Mouse (Mus musculus) stomach, embryonic 14.5 days (tissue): ENCODE measurements at regions not wholly inside any gene's neighbourhood (a gene's known extent, or its start where the extent isn't known, plus 50 kb on each side); places are given as distances from the start of the nearest gene placed in this dataset.
A peak's percentile ranks its signal among the peaks of the same experiment; 100 is the strongest.

Experiments used
- ATAC-seq: fragments of 200-750 bp; cut with Nextera tagmentation; 2 replicates; pipeline ENCODE4 v1.8.0; 2017; ENCODE audit warnings: low read depth, moderate TSS enrichment; ENCODE audit not compliant: insufficient number of reproducible peaks, insufficient read depth, low FRiP score
- H3K27ac ChIP-seq: fragments of 300-500 bp; sonication (generic); 2 replicates; pipeline ENCODE4 v1.5.1; 2014; ENCODE audit warnings: mild to moderate bottlenecking, low read length, moderate library complexity, mixed read lengths
- H3K27me3 ChIP-seq: fragments of 300-500 bp; sonication (generic); 2 replicates; pipeline ENCODE4 v1.6.1; 2014; ENCODE audit warnings: low read length, control low read depth, mixed read lengths; ENCODE audit not compliant: control insufficient read depth, insufficient read depth
- H3K36me3 ChIP-seq: fragments of 300-500 bp; sonication (generic); 2 replicates; pipeline ENCODE4 v1.6.1; 2014; ENCODE audit warnings: mild to moderate bottlenecking, control low read depth, low read length, moderate library complexity, mixed read lengths; ENCODE audit not compliant: control insufficient read depth, insufficient read depth
- H3K4me1 ChIP-seq: fragments of 300-500 bp; sonication (generic); 2 replicates; pipeline ENCODE4 v1.6.1; 2014; ENCODE audit warnings: low read length, control low read depth, mixed read lengths; ENCODE audit not compliant: control insufficient read depth, insufficient read depth
- H3K4me2 ChIP-seq: fragments of 300-500 bp; sonication (generic); replicated peaks from 2 replicates; pipeline ENCODE4 v1.6.1; 2014; ENCODE audit warnings: low read depth, low read length, control low read depth
- H3K4me3 ChIP-seq: fragments of 300-500 bp; sonication (generic); 2 replicates; pipeline ENCODE4 v1.5.1; 2014; ENCODE audit warnings: low read depth, low read length, control low read depth
- H3K9ac ChIP-seq: fragments of 300-500 bp; sonication (generic); replicated peaks from 2 replicates; pipeline ENCODE4 v1.6.1; 2014; ENCODE audit warnings: low read depth, mild to moderate bottlenecking, control low read depth, low read length, moderate library complexity, mixed read lengths
- H3K9me3 ChIP-seq: fragments of 300-500 bp; sonication (generic); 2 replicates; pipeline ENCODE4 v1.6.1; 2016; ENCODE audit warnings: low read depth, low read length, control low read depth; ENCODE audit not compliant: control insufficient read depth
- WGBS: fragments of 180-500 bp; shearing (Covaris S2); extraction: QIAGEN DNeasy Blood & Tissue Kit; methylation state at CpG from one replicate; pipeline ENCODE4 v1.1.7; 2014; 5-methylcytosine and 5-hydroxymethylcytosine counted together

- Histone ChIP-seq H3K9me3 (no peaks in the 10 kb centered on the region), H3K27ac (no peak overlapping the region), H3K36me3 (no peaks in the 10 kb centered on the region), H3K4me2 (no peak overlapping the region), H3K4me1 (peaks cover 22% of the 10 kb centered on the region), H3K4me3 (no peak overlapping the region), H3K27me3 (no peaks in the 10 kb centered on the region), H3K9ac (no peak overlapping the region)
- no peak for ATAC-seq
- 66% methylated on average over 8 of the region's 8 CpGs for WGBS
Observed at GRCm38 (mm10) chr14:76821892-76822291, 214.7 kb upstream of the Ccdc122 start.

GRCm38 (mm10) chr14:76821484-76821883 is 215.1 kb upstream of the Ccdc122 start:
- H3K36me3 ChIP-seq, result no peaks in the 10 kb centered on the region
- H3K27ac ChIP-seq, result no peak overlapping the region
- WGBS, result 78% methylated on average over 7 of the region's 7 CpGs
- H3K4me2 ChIP-seq, result no peak overlapping the region
- ATAC-seq, result no peak
- H3K27me3 ChIP-seq, result no peaks in the 10 kb centered on the region
- H3K4me1 ChIP-seq, result peaks cover 22% of the 10 kb centered on the region
- H3K9me3 ChIP-seq, result no peaks in the 10 kb centered on the region
- no peak overlapping the region for H3K9ac ChIP-seq
- H3K4me3 ChIP-seq, result no peak overlapping the region

- H3K4me2 ChIP-seq, result no peak overlapping the region
- no peak for ATAC-seq
- peaks cover 22% of the 10 kb centered on the region for H3K4me1 ChIP-seq
- no peak overlapping the region for H3K4me3 ChIP-seq
- no peak overlapping the region for H3K9ac ChIP-seq
- no peaks in the 10 kb centered on the region for H3K36me3 ChIP-seq
- no peaks in the 10 kb centered on the region for H3K9me3 ChIP-seq
- no peak overlapping the region for H3K27ac ChIP-seq
- 76% methylated on average over 6 of the region's 6 CpGs for WGBS
- no peaks in the 10 kb centered on the region for H3K27me3 ChIP-seq
Observed at GRCm38 (mm10) chr14:76820989-76821388, 215.6 kb upstream of the Ccdc122 start.

GRCm38 (mm10) chr14:76819690-76820089 is 216.9 kb upstream of the Ccdc122 start:
- no peak for ATAC-seq
- 34% methylated on average over 8 of the region's 8 CpGs for WGBS
- no peaks in the 10 kb centered on the region for H3K9me3 ChIP-seq
- H3K36me3 ChIP-seq, result no peaks in the 10 kb centered on the region
- H3K9ac ChIP-seq, result no peak overlapping the region
- peak overlapping the region; percentile 68 for H3K27ac ChIP-seq
- H3K4me3 ChIP-seq, result no peak overlapping the region
- no peaks in the 10 kb centered on the region for H3K27me3 ChIP-seq
- H3K4me2 ChIP-seq, result no peak overlapping the region
- peaks cover 22% of the 10 kb centered on the region for H3K4me1 ChIP-seq

GRCm38 (mm10) chr14:76818256-76819010 is 218.1 kb upstream of the Ccdc122 start:
- WGBS, result 54% methylated on average over 10 of the region's 10 CpGs
- H3K9ac ChIP-seq, result no peak overlapping the region
- no peaks in the 10 kb centered on the region for H3K36me3 ChIP-seq
- H3K27me3 ChIP-seq, result no peaks in the 10 kb centered on the region
- no peak overlapping the region for H3K4me3 ChIP-seq
- no peak for ATAC-seq
- no peaks in the 10 kb centered on the region for H3K9me3 ChIP-seq
- H3K4me2 ChIP-seq, result no peak overlapping the region
- 0 out of 2 replicates have a peak overlapping the region, but pooled peaks have one; percentile 15 for H3K27ac ChIP-seq
- H3K4me1 ChIP-seq, result peaks cover 22% of the 10 kb centered on the region

GRCm38 (mm10) chr14:76817189-76817772 is 219.3 kb upstream of the Ccdc122 start:
- Histone ChIP-seq H3K4me2 (no peak overlapping the region), H3K4me3 (no peak overlapping the region), H3K9ac (no peak overlapping the region), H3K36me3 (no peaks in the 10 kb centered on the region), H3K4me1 (peaks cover 22% of the 10 kb centered on the region), H3K9me3 (no peaks in the 10 kb centered on the region), H3K27me3 (no peaks in the 10 kb centered on the region), H3K27ac (no peak overlapping the region)
- ATAC-seq, result no peak
- WGBS, result 73% methylated on average over 5 of the region's 5 CpGs

GRCm38 (mm10) chr14:76816666-76817065 is 219.9 kb upstream of the Ccdc122 start:
- Histone ChIP-seq H3K9ac (no peak overlapping the region), H3K9me3 (no peaks in the 10 kb centered on the region), H3K36me3 (no peaks in the 10 kb centered on the region), H3K4me3 (no peak overlapping the region), H3K4me1 (peaks cover 28% of the 10 kb centered on the region), H3K27ac (no peak overlapping the region), H3K27me3 (no peaks in the 10 kb centered on the region), H3K4me2 (no peak overlapping the region)
- 86% methylated on average over 2 of the region's 2 CpGs for WGBS
- no peak for ATAC-seq

- Histone ChIP-seq H3K4me1 (peaks cover 6% of the 10 kb centered on the region; the same call in 1 of the 2 replicates), H3K27me3 (no peaks in the 10 kb centered on the region), H3K9me3 (no peaks in the 10 kb centered on the region), H3K27ac (peak overlapping the region; percentile 23; the same call in 1 of the 2 replicates), H3K9ac (no peak overlapping the region), H3K36me3 (no peaks in the 10 kb centered on the region), H3K4me2 (no peak overlapping the region), H3K4me3 (no peak overlapping the region)
- no peak for ATAC-seq
- 60% methylated on average over 14 of the region's 14 CpGs for WGBS
Observed at GRCm38 (mm10) chr14:76812155-76812875, 224.3 kb upstream of the Ccdc122 start.
